Mouse (Mus musculus): ENCODE measurements at regions not wholly inside any gene's neighbourhood (a gene's known extent, or its start where the extent isn't known, plus 50 kb on each side); places are given as distances from the start of the nearest gene placed in this dataset.
"Not testable (repeated sequence)": the region's sequence is repeated elsewhere in the genome, so short reads cannot be mapped to it uniquely, and the experiment has no call there.

DNA sequence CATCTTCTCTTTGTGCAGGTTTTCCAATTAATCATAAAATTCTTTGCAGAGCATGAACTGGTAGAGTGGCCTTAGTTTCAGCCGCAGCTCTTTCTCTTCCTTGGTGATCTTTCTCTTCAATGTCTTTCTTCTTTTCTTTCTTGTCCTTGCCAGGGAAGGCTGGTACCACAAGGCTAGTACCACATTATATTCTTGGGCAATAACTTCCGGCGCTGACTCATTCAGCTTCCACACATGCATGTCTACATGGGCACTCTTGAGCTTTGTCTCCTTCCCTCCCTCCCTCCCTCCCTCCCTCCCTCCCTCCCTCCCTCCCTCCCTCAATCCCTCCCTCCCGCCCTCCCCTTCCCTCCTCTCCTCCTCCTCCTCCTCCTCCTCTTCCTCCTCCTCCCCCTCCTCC lies 98.1 kb upstream of the Pwp1 start:
- H3K36me3 ChIP-seq (ENCODE audit: control insufficient read depth, insufficient read depth, low read length); H3K4me3 ChIP-seq (ENCODE audit: control insufficient read depth, low read depth, low read length); H3K27me3 ChIP-seq (ENCODE audit: control insufficient read depth, insufficient read depth, low read length); H3K4me1 ChIP-seq (ENCODE audit: control insufficient read depth, insufficient read depth, low read length); H3K27ac ChIP-seq (ENCODE audit: control insufficient read depth, insufficient read depth, low read depth, low read length): not testable (repeated sequence)

- H3K27ac ChIP-seq (ENCODE audit: control insufficient read depth, insufficient read depth, low read depth, low read length); H3K36me3 ChIP-seq (ENCODE audit: control insufficient read depth, insufficient read depth, low read length); H3K4me1 ChIP-seq (ENCODE audit: control insufficient read depth, insufficient read depth, low read length); H3K27me3 ChIP-seq (ENCODE audit: control insufficient read depth, insufficient read depth, low read length); H3K4me3 ChIP-seq (ENCODE audit: control insufficient read depth, low read depth, low read length): not testable (repeated sequence)
Measured at GRCm38 (mm10) chr10:85731796-85732388, 97.4 kb upstream of the Pwp1 start.

GRCm38 (mm10) chr10:85737796-85738195 lies 91.5 kb upstream of the Pwp1 start:
- H3K4me1 ChIP-seq (ENCODE audit: control insufficient read depth, insufficient read depth, low read length): no peaks in the 10 kb centered on the region
- no peak overlapping the region for H3K4me3 ChIP-seq (ENCODE audit: control insufficient read depth, low read depth, low read length)
- TF ChIP-seq CTCF (IDR thresholded peaks at IDR 0.05; ENCODE audit: control insufficient read depth, insufficient read depth, insufficient replicate concordance, low read depth, low read length) (no peak), POLR2A (IDR thresholded peaks at IDR 0.05; ENCODE audit: control insufficient read depth, low read depth, low read length) (no peak)
- no peaks in the 10 kb centered on the region for H3K36me3 ChIP-seq (ENCODE audit: control insufficient read depth, insufficient read depth, low read length)
- H3K27me3 ChIP-seq (ENCODE audit: control insufficient read depth, insufficient read depth, low read length): no peaks in the 10 kb centered on the region
- H3K27ac ChIP-seq (ENCODE audit: control insufficient read depth, insufficient read depth, low read depth, low read length): no peak overlapping the region

GRCm38 (mm10) chr10:85739008-85739407 lies 90.3 kb upstream of the Pwp1 start:
- Histone ChIP-seq H3K27me3 (ENCODE audit: control insufficient read depth, insufficient read depth, low read length) (no peaks in the 10 kb centered on the region), H3K4me1 (ENCODE audit: control insufficient read depth, insufficient read depth, low read length) (no peaks in the 10 kb centered on the region), H3K27ac (ENCODE audit: control insufficient read depth, insufficient read depth, low read depth, low read length) (no peak overlapping the region), H3K4me3 (ENCODE audit: control insufficient read depth, low read depth, low read length) (no peak overlapping the region), H3K36me3 (ENCODE audit: control insufficient read depth, insufficient read depth, low read length) (no peaks in the 10 kb centered on the region)
- TF ChIP-seq CTCF (IDR thresholded peaks at IDR 0.05; ENCODE audit: control insufficient read depth, insufficient read depth, insufficient replicate concordance, low read depth, low read length) (no peak), POLR2A (IDR thresholded peaks at IDR 0.05; ENCODE audit: control insufficient read depth, low read depth, low read length) (peak; percentile 24; the same call in 1 of the 2 replicates)

DNA sequence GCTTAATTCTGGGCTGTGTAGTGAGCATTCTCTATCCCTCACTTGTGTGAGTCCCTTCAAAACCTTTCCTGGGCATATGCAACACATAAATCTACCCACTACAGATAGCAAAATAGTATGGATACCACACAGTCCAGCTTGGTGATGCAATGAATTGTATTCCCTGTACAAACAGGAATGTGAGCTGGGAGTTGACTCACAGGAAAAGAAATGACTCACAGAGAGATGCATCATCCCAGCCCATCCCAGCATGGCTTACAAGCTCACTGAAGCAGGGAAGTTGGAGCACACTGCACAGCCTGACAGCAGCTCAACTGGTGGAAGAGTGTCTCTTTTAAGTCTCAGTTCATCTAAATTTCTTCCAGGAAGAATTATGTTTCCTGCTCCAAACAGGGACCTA lies 89.7 kb upstream of the Pwp1 start:
- H3K27me3 ChIP-seq (ENCODE audit: control insufficient read depth, insufficient read depth, low read length); H3K36me3 ChIP-seq (ENCODE audit: control insufficient read depth, insufficient read depth, low read length); H3K4me3 ChIP-seq (ENCODE audit: control insufficient read depth, low read depth, low read length); H3K27ac ChIP-seq (ENCODE audit: control insufficient read depth, insufficient read depth, low read depth, low read length); H3K4me1 ChIP-seq (ENCODE audit: control insufficient read depth, insufficient read depth, low read length): not testable (repeated sequence)

DNA sequence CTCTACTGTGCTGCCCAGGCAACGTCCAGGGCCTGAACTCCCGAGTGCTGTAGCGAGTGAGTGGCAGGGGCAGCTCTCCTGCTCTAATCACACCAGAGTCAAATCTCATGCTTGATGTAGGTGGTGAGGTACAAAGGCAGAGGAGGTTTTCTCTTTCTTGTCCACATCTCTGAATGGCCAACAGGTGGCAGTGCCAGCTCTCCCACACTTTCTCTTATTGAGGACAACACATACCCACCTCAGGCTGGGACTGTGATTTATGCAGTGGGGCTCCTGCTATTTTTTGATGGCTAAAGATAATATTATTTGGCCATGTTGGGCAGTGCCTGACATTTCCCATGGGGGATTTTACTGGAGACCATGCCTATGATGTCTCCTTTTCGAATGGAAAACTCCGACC lies 87.3 kb upstream of the Pwp1 start:
- Histone ChIP-seq H3K27me3 (ENCODE audit: control insufficient read depth, insufficient read depth, low read length) (no peaks in the 10 kb centered on the region), H3K36me3 (ENCODE audit: control insufficient read depth, insufficient read depth, low read length) (no peaks in the 10 kb centered on the region), H3K4me1 (ENCODE audit: control insufficient read depth, insufficient read depth, low read length) (no peaks in the 10 kb centered on the region), H3K4me3 (ENCODE audit: control insufficient read depth, low read depth, low read length) (no peak overlapping the region), H3K27ac (ENCODE audit: control insufficient read depth, insufficient read depth, low read depth, low read length) (no peak overlapping the region)
- no peak for TF ChIP-seq POLR2A (IDR thresholded peaks at IDR 0.05; ENCODE audit: control insufficient read depth, low read depth, low read length)
- TF ChIP-seq CTCF (IDR thresholded peaks at IDR 0.05; ENCODE audit: control insufficient read depth, insufficient read depth, insufficient replicate concordance, low read depth, low read length): no peak

- H3K4me3 ChIP-seq (ENCODE audit: control insufficient read depth, low read depth, low read length): peak overlapping the region; percentile 20; the same call in 1 of the 2 replicates
- H3K4me1 ChIP-seq (ENCODE audit: control insufficient read depth, insufficient read depth, low read length); H3K27ac ChIP-seq (ENCODE audit: control insufficient read depth, insufficient read depth, low read depth, low read length); H3K27me3 ChIP-seq (ENCODE audit: control insufficient read depth, insufficient read depth, low read length); H3K36me3 ChIP-seq (ENCODE audit: control insufficient read depth, insufficient read depth, low read length): not testable (repeated sequence)
Measured at GRCm38 (mm10) chr10:85745390-85745789, 83.9 kb upstream of the Pwp1 start.

DNA sequence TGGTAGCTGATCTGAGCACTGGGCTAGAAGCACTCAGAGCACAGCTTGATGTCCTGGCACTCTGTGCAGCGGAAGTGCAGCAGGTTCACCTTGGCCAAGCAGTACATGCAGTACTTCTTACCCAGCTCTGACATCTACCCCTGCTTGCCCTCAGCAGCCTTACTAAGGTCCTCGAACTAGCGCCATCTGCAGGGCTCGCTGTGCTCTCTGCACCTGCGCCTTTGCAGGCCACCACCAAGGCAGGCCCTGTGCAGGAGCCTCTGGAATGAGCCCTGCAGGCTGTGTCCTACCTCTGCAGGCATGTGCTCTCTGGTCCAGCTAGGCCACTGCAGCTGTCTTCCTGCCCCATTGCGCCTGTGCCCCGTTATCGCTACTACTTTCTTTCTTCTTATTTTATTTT lies 83.5 kb upstream of the Pwp1 start:
- H3K27me3 ChIP-seq (ENCODE audit: control insufficient read depth, insufficient read depth, low read length); H3K36me3 ChIP-seq (ENCODE audit: control insufficient read depth, insufficient read depth, low read length); H3K4me3 ChIP-seq (ENCODE audit: control insufficient read depth, low read depth, low read length); H3K4me1 ChIP-seq (ENCODE audit: control insufficient read depth, insufficient read depth, low read length); H3K27ac ChIP-seq (ENCODE audit: control insufficient read depth, insufficient read depth, low read depth, low read length): not testable (repeated sequence)

DNA sequence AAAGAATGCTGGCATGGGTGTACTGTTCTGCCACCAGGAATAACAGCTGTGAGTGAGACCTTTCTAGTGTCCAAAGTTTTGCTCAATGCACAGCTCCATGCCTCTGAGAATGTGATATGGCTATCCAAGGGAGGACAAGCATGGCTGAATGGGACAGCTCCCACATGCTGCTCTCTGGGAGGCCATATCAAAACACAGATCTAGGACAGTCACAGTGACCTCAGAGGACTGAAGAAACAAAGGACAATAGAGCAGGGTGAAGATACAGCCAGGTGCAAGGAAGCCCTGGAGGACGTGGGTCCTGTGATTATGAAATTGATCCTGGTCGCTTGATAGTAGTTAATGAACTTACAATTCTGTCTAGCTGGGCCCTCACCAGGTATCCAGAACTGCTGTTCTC lies 79.7 kb upstream of the Pwp1 start:
- H3K36me3 ChIP-seq (ENCODE audit: control insufficient read depth, insufficient read depth, low read length); H3K4me1 ChIP-seq (ENCODE audit: control insufficient read depth, insufficient read depth, low read length); H3K27me3 ChIP-seq (ENCODE audit: control insufficient read depth, insufficient read depth, low read length): not testable (repeated sequence)
- H3K4me3 ChIP-seq (ENCODE audit: control insufficient read depth, low read depth, low read length): peak overlapping the region; percentile 59
- H3K27ac ChIP-seq (ENCODE audit: control insufficient read depth, insufficient read depth, low read depth, low read length): peak overlapping the region; percentile 97
